Mouse (Mus musculus) embryonic fibroblast, embryonic 13.5 days (primary cell): ENCODE data around the gene Adam22.

Experiments
- CTCF ChIP-seq: IDR thresholded peaks from 2 replicates; pipeline ENCODE4 v1.5.1; 2011; ENCODE audit warnings: mild to moderate bottlenecking, control low read depth, low read length, moderate library complexity, borderline replicate concordance; ENCODE audit not compliant: insufficient read depth
- POLR2A ChIP-seq: IDR thresholded peaks from 2 replicates; pipeline ENCODE4 v1.6.1; 2011; ENCODE audit warnings: low read depth, mild to moderate bottlenecking, control low read depth, low read length, moderate library complexity

- no peak for TF ChIP-seq POLR2A
- no peak for TF ChIP-seq CTCF
These were observed 76.5 kb downstream of the Adam22 start for GRCm38 (mm10) chr5:8291496-8291895.
